Comparison of ENCODE assay signal across 23 mouse cellular contexts in genomic region chr2:170135820-170136219, GRCm38 (mm10). TPM values are rescaled to one million over a fixed set of nuclear protein-coding genes. Genes with fewer than 3 reads are reported as not detected.
A peak's percentile ranks its signal among the peaks of the same experiment; 100 is the strongest.
DNase-seq lines count a peak whose midpoint lies in the region; ATAC-seq lines count a peak whose summit lies in the region.
"Had no signal": no experiment of that assay in that cellular context is flagged by ENCODE, and none has a peak within 500 bp of the region (broad histone marks: within the 10 kb centered on the region; RNA-seq: fewer than 3 reads in every experiment).

No protein-coding gene starts in this region.

- H3K9ac ChIP-seq in forebrain, embryonic 13.5 days, result no peak overlapping the region
- no peak overlapping the region for H3K9ac ChIP-seq in midbrain, embryonic 11.5 days (ENCODE audit: low read length)
- H3K9ac ChIP-seq: forebrain, embryonic 12.5 days; forebrain, embryonic 15.5 days; forebrain, postnatal 0 days had no signal

- H3K36me3 ChIP-seq in forebrain, embryonic 10.5 days (replicated peaks), result no peaks in the 10 kb centered on the region
- H3K36me3 ChIP-seq in forebrain, embryonic 13.5 days (ENCODE audit: poor library complexity, severe bottlenecking), result no peaks in the 10 kb centered on the region
- H3K36me3 ChIP-seq in embryonic facial prominence, embryonic 10.5 days (replicated peaks), result no peaks in the 10 kb centered on the region
- H3K36me3 ChIP-seq in midbrain, embryonic 11.5 days (ENCODE audit: control insufficient read depth, insufficient read depth, low read length), result no peaks in the 10 kb centered on the region
- H3K36me3 ChIP-seq: forebrain, embryonic 12.5 days; forebrain, embryonic 15.5 days had no signal

- H3K4me1 ChIP-seq in forebrain, embryonic 10.5 days, result peaks cover 38% of the 10 kb centered on the region
- peaks cover 27% of the 10 kb centered on the region; the same call in 1 of the 2 replicates for H3K4me1 ChIP-seq in forebrain, embryonic 13.5 days
- peaks cover 41% of the 10 kb centered on the region for H3K4me1 ChIP-seq in embryonic facial prominence, embryonic 10.5 days
- peaks cover 16% of the 10 kb centered on the region for H3K4me1 ChIP-seq in midbrain, embryonic 11.5 days (ENCODE audit: control insufficient read depth, insufficient read depth, low read length)

- no peak for DNase-seq in forebrain, embryonic 10.5 days (ENCODE audit: extremely low spot score, low spot score)
- DNase-seq in heart, adult 11 months, result peak; percentile 91
- DNase-seq in heart, postnatal 36 days, result no peak
- DNase-seq in embryonic facial prominence, embryonic 10.5 days (ENCODE audit: low spot score), result no peak
- no peak for DNase-seq in midbrain, embryonic 11.5 days (ENCODE audit: low spot score, missing footprints)
- DNase-seq: adrenal gland, adult 8-10 months; adrenal gland, postnatal 14 days; adrenal gland, postnatal 36 days; B cell, adult 2 months; cerebellum, adult 11-12 months; cerebellum, adult 2 months; cerebellum, adult 9-10 months; cerebellum, postnatal 10 days; cerebellum, postnatal 25 days; forebrain, postnatal 0 days had no signal

- H3K4me3 ChIP-seq in forebrain, embryonic 10.5 days, result no peak overlapping the region
- H3K4me3 ChIP-seq in forebrain, embryonic 13.5 days, result no peak overlapping the region
- H3K4me3 ChIP-seq in embryonic facial prominence, embryonic 10.5 days, result no peak overlapping the region
- no peak overlapping the region for H3K4me3 ChIP-seq in midbrain, embryonic 11.5 days (ENCODE audit: low read depth, low read length)
- H3K4me3 ChIP-seq: forebrain, embryonic 12.5 days; forebrain, embryonic 15.5 days had no signal

- no peak for ATAC-seq in forebrain, embryonic 13.5 days
- ATAC-seq in midbrain, embryonic 11.5 days (ENCODE audit: low FRiP score), result no peak
- ATAC-seq: activated CD4-positive, CD25-positive, alpha-beta regulatory T cell, adult 4 months; CD4-positive, CD25-positive, alpha-beta regulatory T cell, adult 4 months; forebrain, embryonic 15.5 days; forebrain, postnatal 0 days; Patski had no signal

- H3K27ac ChIP-seq in forebrain, embryonic 10.5 days, result peak overlapping the region; percentile 51; the same call in 1 of the 2 replicates
- H3K27ac ChIP-seq in forebrain, embryonic 13.5 days, result no peak overlapping the region
- peak overlapping the region; percentile 24; the same call in 1 of the 2 replicates for H3K27ac ChIP-seq in embryonic facial prominence, embryonic 10.5 days (replicated peaks)
- no peak overlapping the region for H3K27ac ChIP-seq in midbrain, embryonic 11.5 days (ENCODE audit: low read depth, low read length)
- H3K27ac ChIP-seq: forebrain, embryonic 12.5 days; forebrain, embryonic 15.5 days had no signal

- H3K27me3 ChIP-seq in forebrain, embryonic 10.5 days (ENCODE audit: poor library complexity, severe bottlenecking), result peaks cover 6% of the 10 kb centered on the region; the same call in 1 of the 2 replicates
- H3K27me3 ChIP-seq in forebrain, embryonic 13.5 days, result 0 out of 2 replicates have a peak, but pooled peaks cover 3% of the 10 kb centered on the region
- 0 out of 2 replicates have a peak, but pooled peaks cover 9% of the 10 kb centered on the region for H3K27me3 ChIP-seq in embryonic facial prominence, embryonic 10.5 days (replicated peaks; ENCODE audit: low read depth, poor library complexity, severe bottlenecking)
- no peaks in the 10 kb centered on the region for H3K27me3 ChIP-seq in midbrain, embryonic 11.5 days (ENCODE audit: control insufficient read depth, insufficient read depth, low read length)
- H3K27me3 ChIP-seq: CH12.LX; forebrain, embryonic 15.5 days; Patski had no signal

- H3K4me2 ChIP-seq in forebrain, embryonic 13.5 days, result no peak overlapping the region
- H3K4me2 ChIP-seq in midbrain, embryonic 11.5 days, result no peak overlapping the region
- H3K4me2 ChIP-seq: forebrain, embryonic 12.5 days; forebrain, embryonic 15.5 days had no signal

- intact Hi-C loops in heart, postnatal 36 days (cut with DNase I), result no loop called here

- 78% methylated on average over 6 of the region's 6 CpGs for WGBS in forebrain, embryonic 10.5 days
- WGBS in forebrain, embryonic 13.5 days, result 86% methylated on average over 6 of the region's 6 CpGs
- 87% methylated on average over 6 of the region's 6 CpGs for WGBS in embryonic facial prominence, embryonic 10.5 days
- 87% methylated on average over 6 of the region's 6 CpGs for WGBS in midbrain, embryonic 11.5 days

- H3K9me3 ChIP-seq in forebrain, embryonic 10.5 days, result no peaks in the 10 kb centered on the region
- no peaks in the 10 kb centered on the region for H3K9me3 ChIP-seq in forebrain, embryonic 13.5 days (replicated peaks)
- H3K9me3 ChIP-seq in embryonic facial prominence, embryonic 10.5 days, result no peaks in the 10 kb centered on the region
- no peaks in the 10 kb centered on the region for H3K9me3 ChIP-seq in midbrain, embryonic 11.5 days (ENCODE audit: control insufficient read depth, low read length)
- H3K9me3 ChIP-seq: forebrain, embryonic 12.5 days; forebrain, embryonic 15.5 days; G1E had no signal

RNA-seq across cellular contexts. Expression of gene Zfp217, which starts 12.1 kb away (rescaled TPM):
- polyA plus RNA-seq in forebrain, embryonic 10.5 days (2016; fragmentation: Nextera tagmentation; extraction: Ambion mirVana), result 3.4 and 4.1 TPM in 2 replicates
- polyA plus RNA-seq in forebrain, embryonic 13.5 days (2015; fragmentation: Nextera tagmentation; extraction: Ambion mirVana), result 2.5 and 2.6 TPM in 2 replicates
- 10 to 100 TPM; 11.2 to 13.0 TPM for total RNA-seq in heart, postnatal 36 days (2021)
- polyA plus RNA-seq in embryonic facial prominence, embryonic 10.5 days (2016; fragmentation: Nextera tagmentation; extraction: Ambion mirVana), result 3.9 and 4.2 TPM in 2 replicates
- 3.0 and 3.2 TPM in 2 replicates for polyA plus RNA-seq in midbrain, embryonic 11.5 days (2014; fragmentation: Nextera tagmentation; extraction: Ambion mirVana)

Comparison
In these comparisons a context has a peak if more than half of its experiments do, and no peak if none do; other contexts are left out.
1. H3K27ac ChIP-seq: peak in forebrain, embryonic 10.5 days (single experiment) and embryonic facial prominence, embryonic 10.5 days (single experiment); none in forebrain, embryonic 13.5 days (single experiment) and midbrain, embryonic 11.5 days (single experiment).